Mouse (Mus musculus) heart, embryonic 12.5 days (tissue): Measurements from ENCODE around the gene Cd70. TPM values are rescaled to one million over a fixed set of nuclear protein-coding genes. Genes with fewer than 3 reads are reported as not detected.

Experiments used
- ATAC-seq: fragments of 200-750 bp; cut with Nextera tagmentation; 2 replicates; pipeline ENCODE4 v1.8.0; 2017; ENCODE audit warnings: moderate TSS enrichment, moderate library complexity; ENCODE audit not compliant: insufficient number of reproducible peaks, low FRiP score
- H3K27ac ChIP-seq: fragments of 300-500 bp; sonication (generic); 2 replicates; pipeline ENCODE4 v1.5.1; 2016; ENCODE audit warnings: mild to moderate bottlenecking, moderate library complexity; ENCODE audit not compliant: poor library complexity, severe bottlenecking
- H3K27me3 ChIP-seq: fragments of 300-500 bp; sonication (generic); replicated peaks from 2 replicates; pipeline ENCODE4 v1.6.1; 2016; ENCODE audit warnings: mild to moderate bottlenecking, moderate library complexity
- H3K36me3 ChIP-seq: fragments of 300-500 bp; sonication (generic); 2 replicates; pipeline ENCODE4 v1.6.1; 2016; ENCODE audit warnings: mild to moderate bottlenecking, moderate library complexity
- H3K4me1 ChIP-seq: fragments of 300-500 bp; sonication (generic); replicated peaks from 2 replicates; pipeline ENCODE4 v1.6.1; 2016; ENCODE audit warnings: mild to moderate bottlenecking
- H3K4me2 ChIP-seq: fragments of 300-500 bp; sonication (generic); 2 replicates; pipeline ENCODE4 v1.6.1; 2016; ENCODE audit warnings: mild to moderate bottlenecking, moderate library complexity
- H3K4me3 ChIP-seq: fragments of 300-500 bp; sonication (generic); 2 replicates; pipeline ENCODE4 v1.5.1; 2016; ENCODE audit warnings: mild to moderate bottlenecking
- H3K9ac ChIP-seq: fragments of 300-500 bp; sonication (generic); 2 replicates; pipeline ENCODE4 v1.6.1; 2016; ENCODE audit warnings: mild to moderate bottlenecking, moderate library complexity
- H3K9me3 ChIP-seq: fragments of 300-500 bp; sonication (generic); replicated peaks from 2 replicates; pipeline ENCODE4 v1.6.1; 2016; ENCODE audit warnings: mild to moderate bottlenecking, moderate library complexity
- WGBS: fragments of 180-500 bp; shearing (Covaris S2); methylation state at CpG from one replicate; pipeline ENCODE4 v1.1.7; 2016; 5-methylcytosine and 5-hydroxymethylcytosine counted together
- polyA plus RNA-seq: library from polyadenylated mRNA; unstranded; fragments of >200 nt; fragmentation: Nextera tagmentation; extraction: Ambion mirVana; gene quantifications from 2 replicates; pipeline ENCODE4 v1.2.1, GENCODE M21; 2016

The Cd70 gene
- polyA plus RNA-seq, 1 experiment from 2014 or later, result not detected

- no peak overlapping the region for H3K4me2 ChIP-seq
- ATAC-seq, result no peak
- 31% methylated on average over 5 of the region's 5 CpGs for WGBS
- no peak overlapping the region for H3K4me3 ChIP-seq
- peaks cover 16% of the 10 kb centered on the region for H3K4me1 ChIP-seq
- no peak overlapping the region for H3K27ac ChIP-seq
- H3K27me3 ChIP-seq, result no peaks in the 10 kb centered on the region
- no peak overlapping the region for H3K9ac ChIP-seq
- no peaks in the 10 kb centered on the region for H3K9me3 ChIP-seq
- H3K36me3 ChIP-seq, result no peaks in the 10 kb centered on the region
Measured at GRCm38 (mm10) chr17:57108666-57109171, 40.9 kb downstream of the Cd70 start.

DNA sequence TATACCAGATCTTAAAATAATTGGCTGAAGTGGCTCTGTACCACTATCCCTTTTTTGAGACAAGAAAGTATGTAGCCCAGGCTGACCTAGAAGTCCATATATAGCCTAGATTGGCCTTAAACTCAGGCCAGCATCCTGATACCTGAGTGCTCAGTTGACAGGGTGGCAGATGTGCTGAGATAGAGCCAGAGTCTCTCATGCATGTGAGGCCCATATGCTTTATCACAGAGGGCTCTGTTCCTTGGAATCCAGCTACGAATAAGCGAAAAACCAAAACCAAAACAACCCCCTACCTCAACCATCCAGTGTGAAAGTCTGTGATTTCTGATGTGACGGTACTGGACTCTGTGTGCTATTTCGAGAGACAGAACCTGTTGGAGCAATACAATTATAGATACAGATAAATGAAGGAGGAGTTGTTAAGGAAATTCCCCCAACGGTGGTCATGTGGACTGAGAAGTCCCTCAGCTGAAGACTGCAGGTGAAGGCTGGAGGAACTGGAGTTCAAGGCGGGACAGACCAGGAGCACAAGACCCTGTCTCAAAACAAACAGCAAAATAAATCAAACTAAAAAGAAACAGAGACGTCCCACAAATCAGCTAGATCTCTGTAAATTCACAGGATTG, 41.4 kb downstream of the Cd70 start:
- Histone ChIP-seq H3K9me3 (no peaks in the 10 kb centered on the region), H3K4me1 (peaks cover 16% of the 10 kb centered on the region), H3K4me3 (no peak overlapping the region), H3K27me3 (no peaks in the 10 kb centered on the region), H3K4me2 (no peak overlapping the region), H3K9ac (no peak overlapping the region), H3K36me3 (no peaks in the 10 kb centered on the region), H3K27ac (no peak overlapping the region)
- no peak for ATAC-seq
- 67% methylated on average over 7 of the region's 7 CpGs for WGBS

GRCm38 (mm10) chr17:57107064-57107463, 42.5 kb downstream of the Cd70 start:
- no peak overlapping the region for H3K4me3 ChIP-seq
- H3K27me3 ChIP-seq, result no peaks in the 10 kb centered on the region
- ATAC-seq, result no peak
- H3K4me2 ChIP-seq, result no peak overlapping the region
- H3K4me1 ChIP-seq, result peaks cover 16% of the 10 kb centered on the region
- H3K36me3 ChIP-seq, result no peaks in the 10 kb centered on the region
- no peak overlapping the region for H3K9ac ChIP-seq
- WGBS, result 79% methylated on average over 5 of the region's 5 CpGs
- H3K27ac ChIP-seq, result no peak overlapping the region
- H3K9me3 ChIP-seq, result no peaks in the 10 kb centered on the region

- Histone ChIP-seq H3K9ac (peak overlapping the region; percentile 82; the same call in 1 of the 2 replicates), H3K9me3 (no peaks in the 10 kb centered on the region), H3K27ac (no peak overlapping the region), H3K36me3 (no peaks in the 10 kb centered on the region), H3K27me3 (no peaks in the 10 kb centered on the region), H3K4me1 (peaks cover 16% of the 10 kb centered on the region), H3K4me3 (peak overlapping the region; percentile 71), H3K4me2 (peak overlapping the region; percentile 98)
- no peak for ATAC-seq
- WGBS, result 16% methylated on average over 9 of the region's 9 CpGs
Measured at GRCm38 (mm10) chr17:57106035-57106368, 43.6 kb downstream of the Cd70 start.

- Histone ChIP-seq H3K36me3 (no peaks in the 10 kb centered on the region), H3K4me2 (peak within 1 kb of the TSS; percentile 98), H3K4me1 (peaks cover 16% of the 10 kb centered on the region), H3K9ac (peak within 1 kb of the TSS; percentile 82), H3K27ac (no peak within 1 kb of the TSS), H3K4me3 (peak within 1 kb of the TSS; percentile 71), H3K9me3 (no peaks in the 10 kb centered on the region), H3K27me3 (no peaks in the 10 kb centered on the region)
- under 1% methylated on average over 53 of the region's 61 CpGs for WGBS
- peak; percentile 74 for ATAC-seq
Measured at GRCm38 (mm10) chr17:57105181-57106034, 44.2 kb downstream of the Cd70 start, which contains the start of gene Tnfsf9. Gene Tnfsf9 (plus strand): TSS chr17:57105325.

DNA sequence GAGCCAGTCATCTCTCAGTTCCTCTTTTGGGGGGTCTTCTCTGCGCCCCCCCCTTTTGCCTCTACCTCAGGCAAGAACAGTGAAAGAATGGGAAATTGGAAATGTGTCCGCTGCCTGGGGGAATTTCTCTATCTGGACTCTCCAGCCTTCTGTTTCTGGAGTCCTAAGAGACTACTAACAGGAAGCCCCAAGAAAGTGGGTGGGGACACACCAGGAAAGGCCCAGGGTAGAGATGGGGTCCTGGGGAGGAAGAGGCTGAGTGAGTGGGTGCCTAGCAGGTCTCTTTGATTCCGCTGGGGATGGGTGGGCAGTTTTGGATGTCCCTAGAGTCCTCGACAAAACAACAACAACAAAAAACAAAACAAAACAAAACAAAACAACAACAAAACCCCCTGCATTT, 45.1 kb downstream of the Cd70 start:
- Histone ChIP-seq H3K4me2 (peak overlapping the region; percentile 98), H3K9ac (peak overlapping the region; percentile 82; the same call in 1 of the 2 replicates), H3K27ac (no peak overlapping the region), H3K9me3 (no peaks in the 10 kb centered on the region), H3K4me3 (peak overlapping the region; percentile 71), H3K36me3 (no peaks in the 10 kb centered on the region), H3K4me1 (peaks cover 16% of the 10 kb centered on the region), H3K27me3 (no peaks in the 10 kb centered on the region)
- no peak for ATAC-seq
- 30% methylated on average over 4 of the region's 4 CpGs for WGBS

- Histone ChIP-seq H3K27ac (no peak overlapping the region), H3K9ac (no peak overlapping the region), H3K4me2 (no peak overlapping the region), H3K4me1 (peaks cover 7% of the 10 kb centered on the region), H3K9me3 (no peaks in the 10 kb centered on the region), H3K27me3 (no peaks in the 10 kb centered on the region), H3K4me3 (no peak overlapping the region), H3K36me3 (no peaks in the 10 kb centered on the region)
- ATAC-seq, result no peak
- 79% methylated on average over 2 of the region's 2 CpGs for WGBS
Measured at GRCm38 (mm10) chr17:57102276-57102675, 47.3 kb downstream of the Cd70 start.

- no peak overlapping the region for H3K9ac ChIP-seq
- H3K36me3 ChIP-seq, result no peaks in the 10 kb centered on the region
- no peak overlapping the region for H3K4me3 ChIP-seq
- H3K4me1 ChIP-seq, result peaks cover 11% of the 10 kb centered on the region
- H3K4me2 ChIP-seq, result peak overlapping the region; percentile 18; the same call in 1 of the 2 replicates
- 0 out of 2 replicates have a peak, but pooled peaks have one; percentile 23 for ATAC-seq
- H3K27ac ChIP-seq, result no peak overlapping the region
- WGBS, result 6% methylated on average over 10 of the region's 10 CpGs
- peaks cover 5% of the 10 kb centered on the region for H3K27me3 ChIP-seq
- H3K9me3 ChIP-seq, result no peaks in the 10 kb centered on the region
Measured at GRCm38 (mm10) chr17:57099629-57100325, 49.8 kb downstream of the Cd70 start.

DNA sequence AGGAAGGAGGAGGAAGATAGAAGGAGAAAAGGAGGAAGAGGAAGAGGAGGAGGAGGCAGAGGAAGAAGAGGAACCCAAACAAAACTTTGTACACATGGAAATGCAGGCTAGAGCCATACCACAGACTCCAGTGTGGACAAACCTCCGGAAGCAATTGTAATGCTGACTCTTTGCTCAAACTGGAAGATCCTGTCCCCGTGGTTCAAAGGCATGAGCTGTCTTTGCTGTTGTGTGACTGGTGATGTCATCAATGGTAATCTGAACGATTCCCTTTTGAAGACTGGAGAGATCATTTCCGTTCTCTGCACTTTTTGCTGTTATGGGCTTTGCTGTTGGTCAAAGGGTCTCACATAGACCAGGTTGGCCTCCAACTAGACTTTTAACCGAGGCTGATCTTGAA, 51.3 kb downstream of the Cd70 start:
- WGBS, result 73% methylated on average over 5 of the region's 5 CpGs
- Histone ChIP-seq H3K27ac (no peak overlapping the region), H3K9ac (no peak overlapping the region), H3K9me3 (no peaks in the 10 kb centered on the region), H3K4me1 (peaks cover 5% of the 10 kb centered on the region), H3K36me3 (no peaks in the 10 kb centered on the region), H3K27me3 (peaks cover 5% of the 10 kb centered on the region), H3K4me2 (no peak overlapping the region), H3K4me3 (no peak overlapping the region)
- no peak for ATAC-seq

DNA sequence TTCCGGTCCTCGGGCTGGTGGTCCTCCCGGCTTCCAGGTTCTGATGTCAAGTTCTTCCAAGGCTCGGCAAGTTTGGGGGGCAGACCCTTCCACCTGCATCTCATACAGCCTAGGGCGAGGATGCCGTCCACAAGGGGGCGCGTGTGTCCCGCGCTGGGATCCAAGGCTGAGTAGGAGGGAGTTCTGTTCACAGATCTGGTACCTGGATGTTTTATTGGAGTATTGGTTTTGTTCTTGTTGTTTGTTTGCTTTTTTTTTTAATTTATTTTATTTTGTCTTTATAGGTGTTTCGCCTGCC, 53.0 kb downstream of the Cd70 start:
- Histone ChIP-seq H3K27ac (no peak overlapping the region), H3K4me2 (peak overlapping the region; percentile 56), H3K9me3 (no peaks in the 10 kb centered on the region), H3K4me1 (peaks cover 5% of the 10 kb centered on the region), H3K9ac (no peak overlapping the region), H3K27me3 (peaks cover 5% of the 10 kb centered on the region), H3K36me3 (no peaks in the 10 kb centered on the region), H3K4me3 (peak overlapping the region; percentile 24)
- under 1% methylated on average over 11 of the region's 11 CpGs for WGBS
- ATAC-seq, result peak; percentile 74
